Mouse (Mus musculus) CD8-positive naive resting alpha-beta T cell, adult 2 months (primary cell): ENCODE results near the gene Cd96.
"Not testable (repeated sequence)": the region's sequence is repeated elsewhere in the genome, so short reads cannot be mapped to it uniquely, and the experiment has no call there.

Source experiments
- DNase-seq, 2 experiments: peaks; one replicate each; pipeline ENCODE4 v3.0.0; 2022; ENCODE audit warnings: low read depth in 2 of 2, low spot score in 2 of 2

Cd96 gene

DNA sequence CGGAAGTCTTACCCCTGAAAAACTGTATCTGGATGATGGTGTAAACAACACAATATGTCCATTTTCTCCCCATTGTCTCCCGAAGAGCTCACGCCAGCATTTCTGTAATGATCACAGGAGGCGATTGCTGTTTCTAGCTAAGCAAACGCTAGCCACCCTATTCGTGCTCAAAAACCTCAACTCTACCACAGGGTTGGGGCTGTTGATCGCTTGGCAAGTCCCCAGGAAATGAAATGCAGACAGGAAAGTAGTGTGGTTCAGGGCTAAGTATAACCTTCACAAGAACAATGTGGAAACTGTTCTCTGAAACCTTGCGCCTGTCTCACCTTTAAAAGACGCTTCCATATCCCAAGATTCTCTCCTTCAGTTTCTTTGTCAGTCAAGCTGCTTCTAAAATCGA is at the start of gene Cd96:
Gene Cd96, minus strand, starts transcription at position 232 of the 400 bp plus-strand sequence.
- DNase-seq: peak; percentile 57 to 64

DNA sequence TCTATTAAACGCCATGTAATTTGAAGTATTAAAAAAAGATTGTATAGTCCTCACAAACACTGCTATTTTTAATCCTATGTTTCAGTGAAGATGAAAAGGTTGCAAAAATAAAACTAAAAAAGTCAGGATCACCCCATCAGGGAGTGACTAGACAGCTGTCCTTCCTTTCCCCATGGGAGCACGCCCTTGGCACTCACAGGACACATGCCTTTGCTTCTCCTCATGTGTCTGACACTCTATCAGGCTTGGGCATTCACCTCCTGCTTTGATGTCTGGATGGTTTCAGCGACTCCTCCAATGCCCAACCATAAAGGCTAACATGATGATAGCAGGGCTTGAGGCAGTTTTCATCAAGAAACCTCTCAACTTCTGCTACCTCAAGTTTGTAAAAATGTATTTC is 46.9 kb upstream of the Cd96 start:
- DNase-seq: no peak

DNA sequence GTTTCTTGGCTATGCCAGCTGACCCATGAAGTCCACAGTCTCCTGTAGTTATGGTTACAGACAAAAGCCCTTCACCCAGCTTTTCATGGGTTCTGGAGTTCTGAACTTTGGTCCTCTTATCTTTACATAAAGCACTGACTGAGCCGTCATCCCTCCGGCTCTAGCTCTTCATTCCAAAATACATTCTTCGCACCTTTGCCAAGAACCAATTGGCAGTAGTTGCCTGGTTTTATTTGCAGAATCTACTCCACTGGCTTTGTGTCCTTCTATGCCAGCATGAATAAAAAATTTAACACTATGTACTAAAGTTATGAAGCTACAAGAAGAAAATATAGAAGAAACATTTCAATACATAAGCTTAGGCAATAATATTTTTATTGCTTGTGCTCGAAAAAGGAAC is 45.3 kb upstream of the Cd96 start:
- no peak for DNase-seq

DNA sequence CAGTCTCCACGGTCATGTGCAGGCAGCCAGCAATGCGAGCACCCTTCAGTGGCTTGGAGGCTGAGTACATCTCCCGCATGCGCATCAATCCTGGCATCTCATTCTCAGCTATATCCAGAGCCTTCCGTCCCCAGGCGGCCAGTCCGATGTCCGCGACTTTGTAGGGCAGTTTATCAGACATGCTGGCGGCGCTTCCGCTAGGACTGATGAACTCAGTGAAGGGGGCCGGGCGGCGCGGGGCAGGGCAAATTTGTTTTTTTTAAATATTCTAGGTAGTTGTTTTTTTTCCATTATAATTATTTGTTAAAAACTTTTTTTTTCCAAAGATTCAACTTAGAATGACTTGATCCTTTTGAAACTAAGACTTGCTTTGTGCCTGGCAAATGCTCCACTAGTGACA is 34.8 kb upstream of the Cd96 start, which contains the start of gene Gm4737:
Gene Gm4737, minus strand, starts transcription at position 246 of the 400 bp plus-strand sequence.
- not testable (repeated sequence) for DNase-seq

DNA sequence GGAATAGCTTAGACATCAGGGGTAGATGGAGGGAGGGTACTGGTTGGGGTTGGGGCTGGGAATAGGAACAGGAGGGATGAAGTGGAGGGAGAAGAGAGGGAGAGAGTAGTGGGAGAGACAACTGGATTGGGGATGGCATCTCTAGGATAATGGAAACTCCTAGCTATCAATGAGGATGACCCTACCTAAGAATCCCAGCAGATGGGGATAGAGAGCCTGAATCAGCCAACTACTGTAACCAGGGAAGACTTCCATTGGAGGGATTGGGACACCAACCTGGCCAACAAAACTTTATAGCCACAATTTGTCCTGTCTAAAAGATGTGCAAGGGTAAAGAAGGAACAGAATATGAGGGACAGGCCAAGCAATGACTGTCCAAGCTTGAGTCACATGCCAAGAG is 31.1 kb upstream of the Cd96 start:
- DNase-seq: no peak

DNA sequence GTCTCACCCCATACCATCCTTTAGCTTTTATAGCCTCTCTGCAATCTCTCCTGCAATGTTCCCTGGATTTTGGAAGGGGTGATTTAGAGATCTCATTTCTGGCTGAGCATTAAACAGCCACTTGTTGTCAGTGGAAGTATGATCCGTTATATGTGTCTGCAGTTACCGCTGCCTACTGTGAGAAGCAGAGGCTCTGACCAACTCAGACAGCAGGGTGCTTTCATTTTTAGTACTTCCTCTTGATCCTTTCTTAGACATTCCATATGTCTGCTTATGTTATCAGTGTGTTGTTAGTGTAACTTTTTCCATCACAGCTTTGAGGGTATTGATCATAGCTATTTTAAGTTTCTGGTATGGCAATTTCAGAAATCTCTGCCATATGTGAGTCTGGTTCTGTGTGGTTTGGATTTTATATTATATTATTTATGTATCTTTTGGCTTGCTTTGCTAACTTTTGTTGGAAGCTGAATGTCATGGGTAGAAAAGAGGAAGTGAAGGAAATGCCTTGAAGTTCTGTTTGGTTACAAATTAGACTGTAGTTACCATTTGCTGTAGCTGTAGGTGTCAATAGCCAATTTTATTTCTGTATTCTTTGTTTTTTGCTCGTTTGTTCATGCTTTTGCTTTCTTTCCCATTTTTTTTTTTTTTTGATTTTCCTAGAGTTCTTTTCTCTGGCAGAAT is 28.8 kb upstream of the Cd96 start:
- no peak for DNase-seq

DNA sequence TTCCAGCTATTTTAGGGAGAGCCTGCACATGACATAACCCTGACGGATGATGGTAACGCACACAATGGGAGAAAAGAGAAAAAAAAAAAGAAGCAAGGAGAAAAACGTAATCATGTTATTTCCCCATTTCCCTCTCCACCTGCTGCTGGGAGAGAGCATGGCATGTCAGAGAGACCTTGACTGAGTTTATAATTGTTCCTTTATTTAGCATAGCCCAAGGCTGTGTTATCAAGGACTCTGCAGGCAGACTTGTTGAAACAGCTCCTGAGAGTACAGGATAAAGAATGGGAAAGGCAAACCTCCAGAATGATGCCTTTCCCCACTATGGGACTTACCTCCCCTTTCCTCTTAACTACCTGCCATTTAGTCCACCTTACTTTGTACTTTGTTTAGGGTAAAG is 26.9 kb upstream of the Cd96 start:
- no peak for DNase-seq

DNA sequence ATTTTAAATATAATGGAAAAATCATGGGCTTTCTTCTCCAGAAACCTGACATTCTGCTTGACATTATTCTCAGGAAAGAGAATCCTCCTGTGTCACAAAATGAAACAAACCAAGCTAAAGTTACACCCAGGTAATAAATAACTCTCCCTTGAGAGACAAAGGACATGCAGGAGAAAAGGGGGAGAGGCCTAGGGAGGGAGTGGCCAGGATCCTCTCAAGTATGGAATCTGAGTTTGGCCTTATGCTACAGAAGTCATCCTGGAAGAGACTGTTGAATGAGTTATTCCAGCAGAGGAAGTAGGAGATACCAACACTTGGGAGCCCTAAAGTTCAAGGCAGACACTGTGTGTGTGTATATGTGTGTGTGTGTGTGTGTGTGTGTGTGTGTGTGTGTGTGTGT is 2.2 kb upstream of the Cd96 start:
- DNase-seq: no peak

DNA sequence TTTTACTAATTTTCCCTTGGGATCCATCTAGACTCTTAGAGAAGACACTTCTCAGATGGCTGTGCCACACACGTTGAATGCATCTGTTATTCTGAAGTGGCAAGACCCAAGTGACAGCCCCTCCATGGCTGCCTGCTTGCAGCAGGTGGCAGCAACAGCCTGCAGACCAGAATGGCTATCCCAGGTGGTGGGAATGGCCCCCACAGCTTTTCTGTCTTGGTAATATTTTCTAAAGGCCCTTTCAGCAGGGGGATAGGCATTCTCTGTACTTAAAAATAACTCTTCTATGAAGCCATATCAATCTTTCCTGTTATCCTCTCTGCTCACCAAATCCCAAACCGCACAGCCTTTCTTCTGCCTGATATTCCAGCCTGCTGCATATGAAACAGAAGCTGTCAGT is 1.4 kb upstream of the Cd96 start:
- DNase-seq: peak; percentile 23

DNA sequence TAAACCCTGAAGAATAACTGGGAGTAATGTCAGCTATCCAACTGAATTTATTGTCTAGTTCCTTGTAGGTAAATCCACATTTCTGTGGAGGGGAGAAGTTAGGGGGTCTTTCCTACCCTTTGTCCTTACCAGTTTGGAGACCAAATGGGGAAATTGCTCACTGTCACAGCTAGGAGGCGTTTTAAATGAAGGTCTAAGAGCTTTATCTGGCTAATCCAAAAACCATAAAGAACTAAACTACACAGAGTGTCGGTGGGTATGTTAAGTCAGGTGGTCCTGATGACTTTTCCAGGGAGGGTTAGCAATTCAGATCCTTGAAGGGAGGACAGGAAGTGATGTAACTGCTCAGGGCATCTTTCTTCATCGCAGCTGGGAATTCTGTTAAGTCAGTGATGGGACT is 556 bp upstream of the Cd96 start:
- no peak for DNase-seq

DNA sequence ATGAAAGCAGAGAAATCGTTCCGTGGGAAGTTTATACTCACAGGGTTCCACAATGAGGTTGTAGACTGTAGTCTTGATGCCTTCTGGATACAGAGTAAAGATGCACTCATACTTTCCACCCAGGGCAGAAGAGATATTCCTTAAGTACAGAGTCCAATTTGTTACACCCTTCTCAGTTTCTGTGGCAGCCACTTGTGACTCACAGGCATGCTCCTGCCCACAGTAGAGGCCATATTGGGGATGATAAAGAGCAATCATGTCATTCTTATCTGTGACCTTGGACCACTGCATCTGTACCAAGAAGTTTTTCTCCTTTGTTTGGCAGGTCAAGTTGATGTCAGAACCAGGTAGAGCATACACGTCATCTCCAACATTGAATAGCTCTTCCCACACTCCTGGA is 2.4 kb downstream of the Cd96 start:
- DNase-seq: no peak

DNA sequence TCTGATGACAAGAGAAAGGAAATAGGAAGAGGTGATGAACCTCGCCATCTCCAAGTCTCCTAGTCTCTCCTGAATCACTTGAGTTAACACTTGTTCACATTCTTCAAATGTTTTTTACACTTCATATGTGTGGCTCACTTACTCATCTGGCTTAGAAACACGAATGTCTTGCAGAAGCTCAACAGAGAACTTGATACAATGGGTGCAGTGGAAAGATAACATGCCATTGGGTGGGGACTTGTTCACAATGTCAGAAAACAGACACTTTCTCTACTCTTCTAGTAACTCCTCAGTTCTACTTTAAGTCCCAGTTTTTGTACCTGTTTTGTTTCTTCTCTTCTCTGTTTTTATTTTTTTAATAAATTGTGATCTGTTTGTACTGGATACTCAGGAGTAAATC is 5.3 kb downstream of the Cd96 start:
- DNase-seq: no peak

DNA sequence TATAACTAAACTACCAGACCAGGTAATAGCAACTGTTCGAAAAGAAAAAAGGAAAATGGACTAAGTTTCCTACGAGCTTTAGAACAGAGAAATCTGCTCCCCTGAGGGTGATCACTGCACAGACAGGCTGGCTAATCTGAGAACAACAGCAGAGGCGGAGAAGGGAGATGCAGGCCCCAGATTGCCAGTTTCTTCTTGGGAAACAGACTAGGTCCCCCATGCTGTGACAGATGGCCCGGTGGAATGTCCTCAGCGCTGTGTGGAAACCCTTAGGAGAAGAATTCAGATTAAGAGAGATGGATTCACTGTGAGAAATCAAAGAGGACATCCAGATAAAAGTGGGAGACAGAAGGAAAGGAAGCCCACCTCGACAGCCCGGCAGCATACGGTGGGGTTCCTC is 10.5 kb downstream of the Cd96 start:
- DNase-seq: no peak

DNA sequence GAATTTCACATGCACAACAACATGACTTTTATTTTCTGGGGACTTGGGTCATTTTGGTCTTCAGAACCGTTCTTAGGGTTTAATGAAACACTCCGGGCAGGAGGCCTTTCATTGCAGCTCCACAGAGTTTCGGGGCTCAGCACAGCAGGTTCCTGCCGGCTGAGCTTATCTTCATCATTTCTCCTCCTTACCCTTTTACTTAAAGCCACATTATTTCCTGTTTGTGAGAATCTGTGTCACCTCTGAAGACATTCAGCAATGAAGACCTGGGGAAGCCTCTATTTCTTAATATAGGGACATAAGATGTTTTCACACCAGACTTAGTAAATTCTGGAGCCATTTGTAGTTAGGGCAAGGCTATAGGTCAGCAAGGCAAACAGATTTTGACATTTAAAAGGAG is 12.6 kb downstream of the Cd96 start:
- no peak for DNase-seq

DNA sequence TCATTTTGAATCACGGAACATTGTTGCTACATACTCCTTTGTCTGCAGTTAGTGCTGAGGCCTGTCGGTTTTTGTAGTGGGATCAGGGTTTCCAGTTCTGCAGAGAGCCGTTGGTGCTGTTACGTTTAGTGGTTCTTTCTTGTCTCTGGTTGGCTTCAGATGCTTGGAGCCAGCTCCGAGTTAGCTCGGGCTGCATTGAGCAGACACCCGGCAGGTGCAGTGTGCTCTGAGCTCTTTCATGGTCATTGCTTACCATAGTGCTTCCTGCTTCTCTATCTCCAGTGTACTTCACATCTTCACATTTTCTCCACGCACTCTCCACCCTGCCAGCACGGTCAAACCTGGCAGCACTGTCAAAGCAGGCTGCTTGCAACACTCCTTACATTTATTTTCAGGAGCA is 15.6 kb downstream of the Cd96 start:
- DNase-seq: no peak

DNA sequence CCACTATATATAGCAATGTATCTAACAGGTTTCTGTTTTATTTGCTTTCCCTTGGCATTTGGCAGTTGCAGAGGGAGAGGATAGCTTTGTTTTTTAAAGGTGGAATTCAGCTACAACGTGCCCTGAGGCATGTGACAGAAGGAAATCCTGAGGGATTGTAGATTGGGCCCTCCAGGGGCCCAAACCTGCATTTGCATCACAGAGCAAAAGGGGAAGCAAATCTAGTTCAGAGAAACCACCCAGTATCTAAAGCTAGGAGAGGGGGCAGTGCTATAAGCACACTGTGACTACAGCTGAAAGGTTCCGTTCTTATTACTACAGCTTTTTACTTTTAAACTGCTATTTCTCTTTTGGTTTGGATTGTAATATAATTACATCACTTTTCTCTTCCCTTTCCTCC is 18.3 kb downstream of the Cd96 start:
- DNase-seq: no peak

DNA sequence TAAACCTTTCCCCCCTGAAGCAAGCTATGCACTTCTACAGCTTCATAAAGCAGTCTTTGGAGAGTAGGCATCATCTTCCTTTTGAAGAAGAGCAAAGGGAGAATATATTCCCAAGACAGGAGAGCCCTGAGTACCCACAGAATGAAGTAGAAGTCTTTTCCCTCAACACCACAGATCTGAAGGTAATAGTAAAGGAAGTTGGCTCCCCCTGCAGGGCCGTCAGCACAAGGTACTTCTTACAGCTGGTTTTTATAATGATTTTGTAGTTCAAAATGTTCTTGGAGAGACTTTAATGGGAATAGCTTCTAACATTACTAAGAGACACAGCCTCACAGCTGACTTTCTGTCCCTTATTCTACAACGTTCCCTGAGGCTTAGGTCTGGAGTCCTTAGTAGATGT is 19.8 kb downstream of the Cd96 start:
- DNase-seq: no peak

DNA sequence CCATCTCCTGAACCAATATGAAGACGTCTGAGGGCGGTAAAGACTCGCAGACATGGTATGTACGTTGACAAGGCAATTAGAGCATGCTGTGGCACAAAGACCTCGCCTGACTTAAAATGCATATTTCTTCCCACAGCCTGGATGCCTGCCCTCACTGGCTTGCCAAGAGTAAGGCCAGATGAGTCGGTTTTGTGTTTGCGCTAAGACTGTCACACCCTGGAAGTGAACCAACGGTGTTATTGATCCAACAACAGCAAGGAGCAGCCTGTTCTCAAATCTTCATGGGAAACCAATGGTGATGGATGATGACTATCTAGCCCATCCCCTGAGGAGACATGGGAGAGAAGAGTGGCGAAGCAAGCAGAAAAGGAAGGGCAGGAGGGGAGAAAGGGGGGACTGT is 22.6 kb downstream of the Cd96 start:
- DNase-seq: no peak

DNA sequence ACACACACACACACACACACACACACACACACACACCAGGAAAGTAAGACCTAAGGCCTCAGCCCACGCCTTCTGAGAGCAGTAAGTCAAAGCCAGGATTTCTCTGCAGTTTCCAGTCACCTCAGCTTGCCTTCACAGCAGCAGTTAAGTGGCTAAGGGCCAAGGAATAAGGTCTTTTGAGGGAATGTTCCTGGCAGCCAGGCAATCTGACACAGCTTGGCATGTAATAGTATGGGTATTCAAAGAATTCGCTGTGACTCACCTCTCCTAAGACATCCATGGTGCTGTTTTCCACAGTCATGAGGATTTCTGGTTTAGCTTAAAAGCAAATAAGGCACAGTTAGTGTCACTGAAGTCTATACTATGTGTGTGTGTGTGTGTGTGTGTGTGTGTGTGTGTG is 25.6 kb downstream of the Cd96 start:
- DNase-seq: no peak

DNA sequence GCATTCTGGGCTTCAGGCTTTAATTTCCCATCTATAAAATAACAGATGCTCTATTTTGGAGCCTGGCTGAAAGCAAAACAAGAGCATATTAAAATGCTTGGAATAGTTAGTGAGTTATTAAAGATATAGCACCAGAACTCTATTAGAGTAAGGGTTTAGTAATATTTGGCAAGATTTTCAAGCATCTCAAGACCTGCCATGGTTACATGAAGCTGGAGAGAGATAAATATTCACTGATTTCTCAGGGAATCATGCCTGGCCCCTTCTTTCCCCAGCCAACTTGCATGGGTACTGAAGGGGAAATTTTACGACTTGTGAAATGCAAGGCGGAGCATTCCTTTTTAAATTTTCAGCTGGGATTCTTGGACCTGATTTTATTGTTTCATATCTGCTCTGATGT is 27.1 kb downstream of the Cd96 start:
- no peak for DNase-seq

DNA sequence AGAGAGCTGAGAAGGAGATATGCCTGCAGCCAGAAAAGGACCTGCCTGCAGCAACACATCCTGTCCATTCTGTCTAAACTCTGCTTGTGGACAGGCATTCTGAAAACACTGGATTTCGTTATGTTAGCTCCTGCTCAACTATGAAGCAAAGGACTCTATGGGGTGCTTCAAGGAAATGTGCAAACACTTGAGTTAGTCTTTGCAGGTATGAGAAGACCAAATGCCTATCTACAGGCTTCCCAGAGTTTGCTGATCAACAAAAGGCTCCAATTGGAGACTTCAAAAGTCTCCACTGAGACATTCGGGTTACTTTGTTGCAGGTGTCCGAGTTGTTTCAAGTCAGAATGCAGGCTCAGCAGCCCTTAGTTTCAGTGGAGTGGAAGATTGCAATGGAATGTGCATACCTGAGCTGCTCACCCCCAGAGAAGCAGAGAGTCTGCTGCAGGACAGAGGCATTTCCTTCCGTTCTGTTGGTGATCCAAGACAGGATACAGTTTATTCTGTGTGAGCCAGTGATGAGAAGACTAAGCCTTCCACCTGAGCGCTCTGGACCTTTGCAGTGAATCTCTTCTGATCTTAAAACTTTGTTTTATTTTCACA is 33.1 kb downstream of the Cd96 start:
- DNase-seq: no peak

DNA sequence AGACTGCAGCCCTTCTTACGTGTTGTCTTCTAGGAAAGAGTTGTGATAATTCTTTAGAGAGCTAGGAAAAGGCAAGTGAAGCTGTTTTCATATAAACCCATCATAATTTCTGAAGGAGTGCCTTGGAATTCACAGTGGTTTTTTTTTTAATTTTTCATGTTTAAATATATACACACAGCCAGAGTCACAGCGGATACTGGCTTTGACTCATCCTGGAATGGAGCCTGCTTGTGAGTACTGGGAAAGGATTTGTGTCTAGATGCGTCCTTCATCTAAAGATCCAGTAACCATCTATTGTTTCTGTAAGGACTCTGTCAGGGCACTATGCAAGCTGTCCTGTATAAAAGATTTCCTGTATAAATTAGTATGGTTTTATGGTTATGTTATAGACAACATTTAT is 52.1 kb downstream of the Cd96 start:
- no peak for DNase-seq

DNA sequence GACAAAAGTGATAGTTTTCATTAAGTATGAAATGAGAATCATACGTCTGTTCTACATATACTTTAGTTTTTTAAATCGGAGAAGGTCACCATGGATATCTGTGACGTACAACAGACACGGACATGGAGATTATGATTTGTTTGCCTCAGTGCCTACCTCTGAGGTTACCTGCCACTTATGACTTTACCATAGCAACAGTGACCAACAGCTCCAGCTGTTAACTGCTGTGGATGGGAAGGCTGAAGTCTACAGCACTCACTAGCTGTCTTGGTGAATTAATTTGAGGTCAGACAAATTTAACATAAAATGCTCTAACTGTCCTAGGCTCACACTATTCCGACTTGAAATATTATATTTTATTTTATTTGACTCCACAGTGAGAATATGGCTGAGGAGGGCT is 56.8 kb downstream of the Cd96 start:
- no peak for DNase-seq
